Mouse (Mus musculus): ENCODE results near the gene Il31. TPM values are rescaled to one million over a fixed set of nuclear protein-coding genes. Genes with fewer than 3 reads are reported as not detected.

The Il31 gene
- polyA plus RNA-seq, 1 experiment: not detected

- Histone ChIP-seq H3ac (ENCODE audit: control insufficient read depth, insufficient read length, low read depth) (no peak overlapping the region), H3K79me3 (ENCODE audit: low read depth) (no peaks in the 10 kb centered on the region), H3K27me3 (ENCODE audit: control insufficient read depth, insufficient read depth, insufficient read length) (peaks cover 10% of the 10 kb centered on the region), H3K79me2 (ENCODE audit: control insufficient read depth, insufficient read depth) (no peaks in the 10 kb centered on the region), H3K36me3 (ENCODE audit: control insufficient read depth, insufficient read depth) (no peaks in the 10 kb centered on the region), H3K4me3 (ENCODE audit: insufficient read depth, poor library complexity, severe bottlenecking) (no peak overlapping the region)
- TF ChIP-seq CEBPB (IDR thresholded peaks at IDR 0.05; ENCODE audit: low read depth) (no peak), MAX (IDR thresholded peaks at IDR 0.05) (no peak), MYOG (IDR thresholded peaks at IDR 0.05; ENCODE audit: control insufficient read depth, extremely low read depth, insufficient read length) (no peak), USF1 (IDR thresholded peaks at IDR 0.05; ENCODE audit: low read depth) (no peak)
Observed at GRCm38 (mm10) chr5:123499717-123500116, 10.4 kb upstream of the Il31 start.

GRCm38 (mm10) chr5:123489935-123490334 lies 646 bp upstream of the Il31 start:
- Histone ChIP-seq H3ac (ENCODE audit: control insufficient read depth, insufficient read length, low read depth) (no peak overlapping the region), H3K27me3 (ENCODE audit: control insufficient read depth, insufficient read depth, insufficient read length) (peaks cover 51% of the 10 kb centered on the region), H3K4me3 (ENCODE audit: insufficient read depth, poor library complexity, severe bottlenecking) (no peak overlapping the region), H3K79me2 (ENCODE audit: control insufficient read depth, insufficient read depth) (no peaks in the 10 kb centered on the region), H3K36me3 (ENCODE audit: control insufficient read depth, insufficient read depth) (no peaks in the 10 kb centered on the region), H3K79me3 (ENCODE audit: low read depth) (no peaks in the 10 kb centered on the region)
- TF ChIP-seq FOSL1 (IDR thresholded peaks at IDR 0.05; ENCODE audit: insufficient read depth, low read length, poor library complexity, severe bottlenecking): no peak
- TF ChIP-seq MYOG (IDR thresholded peaks at IDR 0.05; ENCODE audit: control insufficient read depth, extremely low read depth, insufficient read length): no peak
- no peak for TF ChIP-seq MAX (IDR thresholded peaks at IDR 0.05)
- no peak for TF ChIP-seq CEBPB (IDR thresholded peaks at IDR 0.05; ENCODE audit: low read depth)
- no peak for TF ChIP-seq CTCF (IDR thresholded peaks at IDR 0.05; ENCODE audit: control insufficient read depth, insufficient read depth, insufficient read length)
- TF ChIP-seq USF1 (IDR thresholded peaks at IDR 0.05; ENCODE audit: low read depth): no peak
- no peak for TF ChIP-seq MYOD1 (IDR thresholded peaks at IDR 0.05; ENCODE audit: control insufficient read depth, insufficient read length, low read depth)

- H3K4me3 ChIP-seq (ENCODE audit: insufficient read depth, poor library complexity, severe bottlenecking): no peak overlapping the region
- TF ChIP-seq MAX (IDR thresholded peaks at IDR 0.05) (no peak), FOSL1 (IDR thresholded peaks at IDR 0.05; ENCODE audit: insufficient read depth, low read length, poor library complexity, severe bottlenecking) (no peak), USF1 (IDR thresholded peaks at IDR 0.05; ENCODE audit: low read depth) (no peak), MYOG (IDR thresholded peaks at IDR 0.05; ENCODE audit: control insufficient read depth, extremely low read depth, insufficient read length) (no peak), CEBPB (IDR thresholded peaks at IDR 0.05; ENCODE audit: low read depth) (no peak), CTCF (IDR thresholded peaks at IDR 0.05; ENCODE audit: control insufficient read depth, insufficient read depth, insufficient read length) (no peak), MYOD1 (IDR thresholded peaks at IDR 0.05; ENCODE audit: control insufficient read depth, insufficient read length, low read depth) (no peak)
- H3K79me2 ChIP-seq (ENCODE audit: control insufficient read depth, insufficient read depth): no peaks in the 10 kb centered on the region
- H3K36me3 ChIP-seq (ENCODE audit: control insufficient read depth, insufficient read depth): no peaks in the 10 kb centered on the region
- H3K27me3 ChIP-seq (ENCODE audit: control insufficient read depth, insufficient read depth, insufficient read length): peaks cover 46% of the 10 kb centered on the region
- H3ac ChIP-seq (ENCODE audit: control insufficient read depth, insufficient read length, low read depth): no peak overlapping the region
- no peaks in the 10 kb centered on the region for H3K79me3 ChIP-seq (ENCODE audit: low read depth)
Observed at GRCm38 (mm10) chr5:123487659-123488395, 1.5 kb downstream of the Il31 start.

- no peak overlapping the region for H3ac ChIP-seq (ENCODE audit: control insufficient read depth, insufficient read length, low read depth)
- TF ChIP-seq MYOD1 (IDR thresholded peaks at IDR 0.05; ENCODE audit: control insufficient read depth, insufficient read length, low read depth) (no peak), MYOG (IDR thresholded peaks at IDR 0.05; ENCODE audit: control insufficient read depth, extremely low read depth, insufficient read length) (no peak), FOSL1 (IDR thresholded peaks at IDR 0.05; ENCODE audit: insufficient read depth, low read length, poor library complexity, severe bottlenecking) (no peak), CTCF (IDR thresholded peaks at IDR 0.05; ENCODE audit: control insufficient read depth, insufficient read depth, insufficient read length) (no peak), CEBPB (IDR thresholded peaks at IDR 0.05; ENCODE audit: low read depth) (no peak), USF1 (IDR thresholded peaks at IDR 0.05; ENCODE audit: low read depth) (no peak), MAX (IDR thresholded peaks at IDR 0.05) (no peak)
- H3K36me3 ChIP-seq (ENCODE audit: control insufficient read depth, insufficient read depth): no peaks in the 10 kb centered on the region
- H3K4me3 ChIP-seq (ENCODE audit: insufficient read depth, poor library complexity, severe bottlenecking): no peak overlapping the region
- H3K79me3 ChIP-seq (ENCODE audit: low read depth): no peaks in the 10 kb centered on the region
- peaks cover 9% of the 10 kb centered on the region for H3K27me3 ChIP-seq (ENCODE audit: control insufficient read depth, insufficient read depth, insufficient read length)
- no peaks in the 10 kb centered on the region for H3K79me2 ChIP-seq (ENCODE audit: control insufficient read depth, insufficient read depth)
Observed at GRCm38 (mm10) chr5:123473817-123474216, 15.5 kb downstream of the Il31 start.

GRCm38 (mm10) chr5:123470784-123471400 lies 18.4 kb downstream of the Il31 start:
- H3K36me3 ChIP-seq (ENCODE audit: control insufficient read depth, insufficient read depth): no peaks in the 10 kb centered on the region
- H3K27me3 ChIP-seq (ENCODE audit: control insufficient read depth, insufficient read depth, insufficient read length): peaks cover 9% of the 10 kb centered on the region
- H3K79me2 ChIP-seq (ENCODE audit: control insufficient read depth, insufficient read depth): no peaks in the 10 kb centered on the region
- no peak overlapping the region for H3ac ChIP-seq (ENCODE audit: control insufficient read depth, insufficient read length, low read depth)
- no peak overlapping the region for H3K4me3 ChIP-seq (ENCODE audit: insufficient read depth, poor library complexity, severe bottlenecking)
- TF ChIP-seq MAX (IDR thresholded peaks at IDR 0.05) (no peak), MYOG (IDR thresholded peaks at IDR 0.05; ENCODE audit: control insufficient read depth, extremely low read depth, insufficient read length) (no peak)
- H3K79me3 ChIP-seq (ENCODE audit: low read depth): no peaks in the 10 kb centered on the region

- Histone ChIP-seq H3ac (ENCODE audit: control insufficient read depth, insufficient read length, low read depth) (no peak overlapping the region), H3K36me3 (ENCODE audit: control insufficient read depth, insufficient read depth) (no peaks in the 10 kb centered on the region), H3K4me3 (ENCODE audit: insufficient read depth, poor library complexity, severe bottlenecking) (no peak overlapping the region), H3K79me2 (ENCODE audit: control insufficient read depth, insufficient read depth) (no peaks in the 10 kb centered on the region), H3K27me3 (ENCODE audit: control insufficient read depth, insufficient read depth, insufficient read length) (peaks cover 1% of the 10 kb centered on the region), H3K79me3 (ENCODE audit: low read depth) (no peaks in the 10 kb centered on the region)
- TF ChIP-seq MYOG (IDR thresholded peaks at IDR 0.05; ENCODE audit: control insufficient read depth, extremely low read depth, insufficient read length) (no peak), FOSL1 (IDR thresholded peaks at IDR 0.05; ENCODE audit: insufficient read depth, low read length, poor library complexity, severe bottlenecking) (no peak), MYOD1 (IDR thresholded peaks at IDR 0.05; ENCODE audit: control insufficient read depth, insufficient read length, low read depth) (no peak), CTCF (IDR thresholded peaks at IDR 0.05; ENCODE audit: control insufficient read depth, insufficient read depth, insufficient read length) (no peak), MAX (IDR thresholded peaks at IDR 0.05) (no peak), USF1 (IDR thresholded peaks at IDR 0.05; ENCODE audit: low read depth) (no peak), CEBPB (IDR thresholded peaks at IDR 0.05; ENCODE audit: low read depth) (no peak)
Observed at GRCm38 (mm10) chr5:123464638-123465037, 24.7 kb downstream of the Il31 start.

Measured in C2C12 (cell line).